Mouse (Mus musculus) erythroblast, embryonic 14.5 days (primary cell): Measurements from ENCODE around the gene Wdfy4.

Experiments used
- GATA1 ChIP-seq: IDR thresholded peaks from 2 replicates; pipeline ENCODE4 v1.6.1; 2012; ENCODE audit warnings: low read length, inconsistent platforms, mixed read lengths
- TAL1 ChIP-seq: IDR thresholded peaks from 3 replicates; pipeline ENCODE4 v1.6.1; 2012; ENCODE audit warnings: low read length, inconsistent platforms, mixed read lengths

GRCm38 (mm10) chr14:32947512-32947911, 237.8 kb downstream of the Wdfy4 start:
- TF ChIP-seq GATA1 = no peak
- no peak for TF ChIP-seq TAL1
